Mouse (Mus musculus): ENCODE data around the gene Bnc2.

DNA sequence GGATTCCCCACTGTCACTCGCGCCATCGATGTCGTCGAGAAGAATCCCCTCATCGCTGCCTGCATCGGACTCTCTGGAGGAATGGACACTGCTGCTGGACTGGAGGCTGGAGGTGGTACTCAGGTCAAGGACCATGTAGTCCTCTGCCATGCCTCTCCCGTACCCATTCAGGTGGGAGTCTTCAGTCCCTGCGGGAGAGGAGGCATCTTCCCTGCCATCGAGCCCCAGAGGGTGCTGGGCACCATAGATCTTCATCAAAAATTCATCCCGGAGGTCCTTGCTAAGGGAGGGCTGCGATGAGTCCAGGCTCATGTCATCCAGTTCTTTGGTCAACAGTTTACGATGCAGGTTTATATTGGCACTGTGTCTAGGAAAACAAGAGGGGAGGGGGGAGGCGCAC lies 399.0 kb downstream of the Bnc2 start:
- TF ChIP-seq CTCF (IDR thresholded peaks at IDR 0.05; ENCODE audit: borderline replicate concordance, extremely low read depth, insufficient read depth, insufficient read length), result no peak
- no peak for TF ChIP-seq POLR2A (IDR thresholded peaks at IDR 0.05; ENCODE audit: borderline replicate concordance, extremely low read depth, insufficient read depth, insufficient read length, poor library complexity, severe bottlenecking)

All from brain, embryonic 14.5 days (tissue).